Mouse (Mus musculus): ENCODE data around the gene Akr1c12.

DNA sequence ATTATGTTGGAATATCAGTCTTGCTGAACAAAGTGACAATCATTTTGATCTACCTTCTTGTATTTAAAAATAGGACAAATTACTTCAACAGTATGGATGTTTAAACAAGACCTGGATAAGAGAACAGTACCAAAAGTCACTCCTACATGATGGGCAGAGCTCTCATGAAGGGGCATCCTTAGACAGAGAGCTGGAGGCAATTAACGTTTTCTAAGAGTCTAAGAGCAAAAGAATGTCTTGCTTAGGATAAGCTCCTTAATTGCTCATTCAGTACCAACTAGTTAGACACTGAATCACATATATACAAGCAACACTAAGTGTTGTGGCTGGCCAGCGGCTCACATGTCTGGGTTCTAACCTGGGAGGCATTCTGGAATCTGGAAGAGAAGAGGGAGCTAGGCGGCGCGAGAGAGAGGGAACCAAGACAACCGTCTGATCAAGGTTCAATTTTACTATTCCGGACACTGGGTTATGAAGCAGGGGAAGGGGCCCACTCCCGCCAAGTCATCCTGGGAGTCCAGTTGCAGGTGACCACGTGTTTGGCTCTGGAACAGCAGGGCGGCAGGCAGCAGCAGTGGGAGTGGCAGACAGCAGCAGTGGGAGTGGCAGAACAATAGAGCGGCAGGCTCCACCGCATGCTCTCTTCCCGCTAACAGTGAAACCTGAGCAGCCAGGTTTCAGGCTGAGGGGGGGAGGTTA lies 34.2 kb downstream of the Akr1c12 start:
- TF ChIP-seq POLR2A (IDR thresholded peaks at IDR 0.05; ENCODE audit: low read depth, low read length) (no peak), CTCF (IDR thresholded peaks at IDR 0.05; ENCODE audit: extremely low read depth, insufficient read depth, insufficient read length, insufficient replicate concordance) (no peak)
